Mouse (Mus musculus) intestine, embryonic 16.5 days (tissue): ENCODE results near the gene Creb3l4. TPM values are rescaled to one million over a fixed set of nuclear protein-coding genes. Genes with fewer than 3 reads are reported as not detected.

ENCODE experiments used
- ATAC-seq: fragments of 200-750 bp; cut with Nextera tagmentation; 2 replicates; pipeline ENCODE4 v1.8.0; 2017; ENCODE audit warnings: moderate TSS enrichment, moderate library complexity
- H3K27ac ChIP-seq: fragments of 300-500 bp; sonication (generic); 2 replicates; pipeline ENCODE4 v1.5.1; 2014; ENCODE audit warnings: mild to moderate bottlenecking, low read length
- H3K27me3 ChIP-seq: fragments of 300-500 bp; sonication (generic); replicated peaks from 2 replicates; pipeline ENCODE4 v1.6.1; 2014; ENCODE audit warnings: low read length, control low read depth, mixed read lengths; ENCODE audit not compliant: control insufficient read depth, insufficient read depth
- H3K36me3 ChIP-seq: fragments of 300-500 bp; sonication (generic); 2 replicates; pipeline ENCODE4 v1.6.1; 2014; ENCODE audit warnings: low read length, control low read depth; ENCODE audit not compliant: control insufficient read depth, insufficient read depth
- H3K4me1 ChIP-seq: fragments of 300-500 bp; sonication (generic); 2 replicates; pipeline ENCODE4 v1.6.1; 2014; ENCODE audit warnings: low read length, control low read depth, mixed read lengths; ENCODE audit not compliant: control insufficient read depth, insufficient read depth
- H3K4me2 ChIP-seq: fragments of 300-500 bp; sonication (generic); 2 replicates; pipeline ENCODE4 v1.6.1; 2014; ENCODE audit warnings: low read depth, low read length, control low read depth
- H3K4me3 ChIP-seq: fragments of 300-500 bp; sonication (generic); 2 replicates; pipeline ENCODE4 v1.5.1; 2014; ENCODE audit warnings: mild to moderate bottlenecking, low read length
- H3K9ac ChIP-seq: fragments of 300-500 bp; sonication (generic); 2 replicates; pipeline ENCODE4 v1.6.1; 2014; ENCODE audit warnings: low read depth, low read length
- H3K9me3 ChIP-seq: fragments of 300-500 bp; sonication (generic); 2 replicates; pipeline ENCODE4 v1.6.1; 2016; ENCODE audit warnings: low read length, control low read depth; ENCODE audit not compliant: control insufficient read depth
- WGBS: fragments of 180-500 bp; shearing (Covaris S2); extraction: QIAGEN DNeasy Blood & Tissue Kit; methylation state at CpG from one replicate; pipeline ENCODE4 v1.1.7; 2014; 5-methylcytosine and 5-hydroxymethylcytosine counted together
- polyA plus RNA-seq: library from polyadenylated mRNA; unstranded; fragments of >200 nt; fragmentation: Nextera tagmentation; extraction: Ambion mirVana; gene quantifications from 2 replicates; pipeline ENCODE4 v1.2.1, GENCODE M21; 2015

Creb3l4 gene
- polyA plus RNA-seq, 1 experiment from 2014 or later = 18.9 TPM

- H3K9ac ChIP-seq = no peak overlapping the region
- no peak for ATAC-seq
- H3K4me3 ChIP-seq = no peak overlapping the region
- 91% methylated on average over 10 of the region's 10 CpGs for WGBS
- H3K27me3 ChIP-seq = no peaks in the 10 kb centered on the region
- H3K9me3 ChIP-seq = no peaks in the 10 kb centered on the region
- H3K4me2 ChIP-seq = no peak overlapping the region
- H3K36me3 ChIP-seq = peaks cover 9% of the 10 kb centered on the region; the same call in 1 of the 2 replicates
- no peaks in the 10 kb centered on the region for H3K4me1 ChIP-seq
- no peak overlapping the region for H3K27ac ChIP-seq
These were observed 34.9 kb upstream of the Creb3l4 start for GRCm38 (mm10) chr3:90278211-90278610.

- no peak overlapping the region for H3K27ac ChIP-seq
- no peaks in the 10 kb centered on the region for H3K9me3 ChIP-seq
- H3K4me3 ChIP-seq = no peak overlapping the region
- no peak overlapping the region for H3K4me2 ChIP-seq
- H3K36me3 ChIP-seq = peaks cover 9% of the 10 kb centered on the region; the same call in 1 of the 2 replicates
- no peaks in the 10 kb centered on the region for H3K27me3 ChIP-seq
- ATAC-seq = no peak
- no peaks in the 10 kb centered on the region for H3K4me1 ChIP-seq
- no peak overlapping the region for H3K9ac ChIP-seq
- 85% methylated on average over 9 of the region's 9 CpGs for WGBS
These were observed 34.5 kb upstream of the Creb3l4 start for GRCm38 (mm10) chr3:90277793-90278192.

DNA sequence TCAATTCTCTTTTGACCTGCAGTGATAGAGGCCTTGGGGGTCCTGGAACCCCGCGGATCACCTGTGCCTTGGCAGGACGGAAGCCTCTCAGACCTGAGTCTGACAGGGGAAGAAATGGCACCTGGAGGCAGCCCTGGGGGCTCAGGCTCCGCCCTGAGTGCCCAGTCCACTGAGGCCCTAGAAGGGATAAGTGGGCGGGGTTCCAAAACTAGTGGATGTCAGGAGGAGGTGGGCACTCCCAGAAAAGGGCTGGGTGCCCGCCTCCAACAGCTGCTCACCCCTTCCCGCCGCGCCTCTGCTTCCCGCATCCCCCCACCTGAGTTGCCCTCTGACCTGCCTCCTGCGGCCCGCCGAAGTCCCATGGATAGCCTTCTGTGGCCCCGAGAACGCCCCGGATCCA is 33.5 kb upstream of the Creb3l4 start:
- ATAC-seq = no peak
- Histone ChIP-seq H3K27me3 (no peaks in the 10 kb centered on the region), H3K4me1 (no peaks in the 10 kb centered on the region), H3K36me3 (peaks cover 9% of the 10 kb centered on the region; the same call in 1 of the 2 replicates), H3K27ac (no peak overlapping the region), H3K9me3 (no peaks in the 10 kb centered on the region), H3K4me2 (no peak overlapping the region), H3K4me3 (no peak overlapping the region), H3K9ac (no peak overlapping the region)
- WGBS = 52% methylated on average over 16 of the region's 16 CpGs

DNA sequence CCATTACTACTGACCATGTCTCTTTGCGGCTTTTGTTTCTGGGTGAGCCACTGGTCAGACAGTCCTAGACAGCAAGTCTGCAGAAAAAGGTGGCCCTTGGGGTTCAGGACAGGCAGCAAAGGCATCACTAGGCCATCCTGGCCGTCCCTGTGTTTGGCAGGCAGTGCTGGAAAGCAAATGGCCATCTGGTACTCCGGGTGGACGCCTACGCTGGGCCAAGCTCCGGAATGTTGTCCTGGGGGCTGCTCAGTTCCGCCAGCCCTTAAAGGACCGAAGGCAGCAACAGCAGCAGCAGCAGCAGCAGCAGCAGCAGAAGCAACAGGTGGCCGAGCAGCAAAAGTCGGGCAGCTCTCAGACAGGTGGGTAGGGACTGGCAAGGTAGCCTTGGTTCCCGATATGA is 32.0 kb upstream of the Creb3l4 start:
- Histone ChIP-seq H3K4me3 (no peak overlapping the region), H3K36me3 (peaks cover 6% of the 10 kb centered on the region; the same call in 1 of the 2 replicates), H3K4me1 (no peaks in the 10 kb centered on the region), H3K9me3 (no peaks in the 10 kb centered on the region), H3K9ac (no peak overlapping the region), H3K4me2 (no peak overlapping the region), H3K27ac (no peak overlapping the region), H3K27me3 (no peaks in the 10 kb centered on the region)
- 92% methylated on average over 11 of the region's 11 CpGs for WGBS
- no peak for ATAC-seq

- Histone ChIP-seq H3K9me3 (no peaks in the 10 kb centered on the region), H3K36me3 (peaks cover 6% of the 10 kb centered on the region; the same call in 1 of the 2 replicates), H3K9ac (no peak overlapping the region), H3K4me3 (no peak overlapping the region), H3K27me3 (no peaks in the 10 kb centered on the region), H3K4me1 (0 out of 2 replicates have a peak, but pooled peaks cover 2% of the 10 kb centered on the region), H3K27ac (no peak overlapping the region), H3K4me2 (no peak overlapping the region)
- 95% methylated on average over 22 of the region's 22 CpGs for WGBS
- no peak for ATAC-seq
These were observed 30.5 kb upstream of the Creb3l4 start for GRCm38 (mm10) chr3:90273855-90274254.

DNA sequence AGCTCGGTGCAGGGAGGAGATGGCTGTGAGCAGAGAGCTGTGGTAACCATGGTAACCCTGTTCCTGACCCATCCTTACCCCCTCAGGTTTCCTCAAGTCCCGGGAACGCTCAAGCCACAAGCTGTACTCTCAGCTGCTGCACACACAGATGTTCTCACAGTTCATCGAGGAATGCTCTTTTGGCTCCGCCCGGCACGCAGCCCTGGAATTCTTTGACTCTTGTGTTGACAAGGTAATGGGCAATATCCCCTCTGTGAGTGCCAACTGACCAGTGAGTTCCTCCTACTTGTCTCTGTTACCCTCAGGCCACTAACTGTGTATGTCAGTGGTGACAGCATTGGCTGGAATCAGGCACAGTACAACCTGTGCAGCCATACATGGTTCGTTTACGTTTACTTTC is 28.9 kb upstream of the Creb3l4 start:
- no peaks in the 10 kb centered on the region for H3K27me3 ChIP-seq
- no peak for ATAC-seq
- no peaks in the 10 kb centered on the region for H3K9me3 ChIP-seq
- 69% methylated on average over 9 of the region's 9 CpGs for WGBS
- H3K27ac ChIP-seq = no peak overlapping the region
- H3K9ac ChIP-seq = no peak overlapping the region
- H3K4me3 ChIP-seq = no peak overlapping the region
- no peak overlapping the region for H3K4me2 ChIP-seq
- H3K36me3 ChIP-seq = peaks cover 3% of the 10 kb centered on the region; the same call in 1 of the 2 replicates
- H3K4me1 ChIP-seq = 0 out of 2 replicates have a peak, but pooled peaks cover 3% of the 10 kb centered on the region

GRCm38 (mm10) chr3:90270784-90271183 is 27.5 kb upstream of the Creb3l4 start:
- no peaks in the 10 kb centered on the region for H3K27me3 ChIP-seq
- no peak for ATAC-seq
- H3K9me3 ChIP-seq = no peaks in the 10 kb centered on the region
- H3K4me2 ChIP-seq = no peak overlapping the region
- H3K4me3 ChIP-seq = no peak overlapping the region
- H3K9ac ChIP-seq = no peak overlapping the region
- H3K27ac ChIP-seq = no peak overlapping the region
- 93% methylated on average over 8 of the region's 8 CpGs for WGBS
- H3K4me1 ChIP-seq = peaks cover 8% of the 10 kb centered on the region
- H3K36me3 ChIP-seq = no peaks in the 10 kb centered on the region

DNA sequence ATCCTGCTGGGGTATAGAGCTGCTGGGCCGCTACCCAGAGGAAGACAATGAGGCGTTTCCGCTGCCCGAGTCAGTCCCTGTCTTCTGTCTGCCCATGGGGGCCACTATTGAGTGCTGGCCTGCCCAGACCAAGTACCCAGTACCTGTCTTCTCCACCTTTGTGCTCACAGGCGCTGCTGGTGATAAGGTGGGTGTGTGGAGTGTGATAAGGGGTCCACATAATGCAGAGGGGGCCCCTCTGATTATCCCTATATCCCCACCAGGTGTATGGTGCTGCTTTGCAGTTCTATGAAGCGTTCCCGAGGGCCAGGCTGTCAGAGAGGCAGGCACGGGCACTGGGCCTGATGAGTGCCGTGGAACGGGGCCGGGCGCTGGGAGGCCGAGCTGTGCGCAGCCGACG is 25.7 kb upstream of the Creb3l4 start:
- no peaks in the 10 kb centered on the region for H3K9me3 ChIP-seq
- no peaks in the 10 kb centered on the region for H3K36me3 ChIP-seq
- peaks cover 8% of the 10 kb centered on the region for H3K4me1 ChIP-seq
- no peak overlapping the region for H3K9ac ChIP-seq
- no peak overlapping the region for H3K27ac ChIP-seq
- H3K4me3 ChIP-seq = no peak overlapping the region
- WGBS = 90% methylated on average over 16 of the region's 16 CpGs
- no peak for ATAC-seq
- no peaks in the 10 kb centered on the region for H3K27me3 ChIP-seq
- H3K4me2 ChIP-seq = no peak overlapping the region

DNA sequence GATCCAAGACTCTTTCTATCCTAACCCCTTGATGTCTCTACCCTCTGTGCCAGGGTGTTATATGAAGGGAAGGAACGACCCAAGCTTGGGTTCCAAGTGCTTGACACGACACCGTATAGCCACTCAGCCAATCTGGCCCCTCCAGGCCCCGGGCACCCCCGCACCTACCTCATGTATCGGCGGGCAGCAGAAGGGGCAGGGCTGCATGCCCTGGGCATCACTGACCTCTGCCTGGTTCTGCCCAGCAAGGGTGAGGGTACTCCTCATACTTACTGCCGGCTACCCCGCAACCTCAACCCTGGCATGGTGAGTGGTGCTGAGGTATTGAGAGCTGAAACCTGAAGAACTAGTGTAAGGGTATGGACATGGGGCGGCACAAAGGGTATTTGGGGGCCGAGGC is 24.9 kb upstream of the Creb3l4 start:
- Histone ChIP-seq H3K36me3 (0 out of 2 replicates have a peak, but pooled peaks cover 6% of the 10 kb centered on the region), H3K4me3 (no peak overlapping the region), H3K27me3 (no peaks in the 10 kb centered on the region), H3K9ac (no peak overlapping the region), H3K4me1 (peaks cover 8% of the 10 kb centered on the region), H3K9me3 (no peaks in the 10 kb centered on the region), H3K4me2 (no peak overlapping the region), H3K27ac (no peak overlapping the region)
- WGBS = 95% methylated on average over 11 of the region's 11 CpGs
- no peak for ATAC-seq
